Mouse (Mus musculus) heart, embryonic 11.5 days (tissue): ENCODE data around the gene Tmem165. TPM values are rescaled to one million over a fixed set of nuclear protein-coding genes. Genes with fewer than 3 reads are reported as not detected.

Source experiments
- ATAC-seq: fragments of 200-750 bp; cut with Nextera tagmentation; replicated peaks from 2 replicates; pipeline ENCODE4 v1.8.0; 2017; ENCODE audit warnings: moderate library complexity; ENCODE audit not compliant: insufficient number of reproducible peaks, low FRiP score, low TSS enrichment
- H3K27ac ChIP-seq: fragments of 300-500 bp; sonication (generic); 2 replicates; pipeline ENCODE4 v1.5.1; 2014; ENCODE audit warnings: mild to moderate bottlenecking, low read depth, low read length
- H3K27me3 ChIP-seq: fragments of 300-500 bp; sonication (generic); 2 replicates; pipeline ENCODE4 v1.6.1; 2014; ENCODE audit warnings: mild to moderate bottlenecking, low read length, mixed read lengths; ENCODE audit not compliant: control insufficient read depth, insufficient read depth
- H3K36me3 ChIP-seq: fragments of 300-500 bp; sonication (generic); 2 replicates; pipeline ENCODE4 v1.6.1; 2014; ENCODE audit warnings: mild to moderate bottlenecking, low read length, moderate library complexity, mixed read lengths; ENCODE audit not compliant: control insufficient read depth, insufficient read depth
- H3K4me1 ChIP-seq: fragments of 300-500 bp; sonication (generic); 2 replicates; pipeline ENCODE4 v1.6.1; 2014; ENCODE audit warnings: low read length; ENCODE audit not compliant: control insufficient read depth, insufficient read depth
- H3K4me2 ChIP-seq: fragments of 300-500 bp; sonication (generic); 2 replicates; pipeline ENCODE4 v1.6.1; 2014; ENCODE audit warnings: mild to moderate bottlenecking, moderate library complexity
- H3K4me3 ChIP-seq: fragments of 300-500 bp; sonication (generic); 2 replicates; pipeline ENCODE4 v1.5.1; 2014; ENCODE audit warnings: low read depth, low read length
- H3K9ac ChIP-seq: fragments of 300-500 bp; sonication (generic); 2 replicates; pipeline ENCODE4 v1.6.1; 2014; ENCODE audit warnings: mild to moderate bottlenecking, low read depth, low read length, moderate library complexity
- H3K9me3 ChIP-seq: fragments of 300-500 bp; sonication (generic); replicated peaks from 2 replicates; pipeline ENCODE4 v1.6.1; 2016; ENCODE audit warnings: low read length; ENCODE audit not compliant: control insufficient read depth
- WGBS: fragments of 180-500 bp; shearing (Covaris S2); extraction: QIAGEN DNeasy Blood & Tissue Kit; methylation state at CpG from one replicate; pipeline ENCODE4 v1.1.7; 2014; ENCODE audit not compliant: insufficient replicate concordance; 5-methylcytosine and 5-hydroxymethylcytosine counted together
- polyA plus RNA-seq: library from polyadenylated mRNA; unstranded; fragments of >200 nt; fragmentation: Nextera tagmentation; extraction: Ambion mirVana; gene quantifications from 2 replicates; pipeline ENCODE4 v1.2.1, GENCODE M21; 2014

Tmem165 gene
- polyA plus RNA-seq, 1 experiment from 2014 or later, result 87.6 TPM

GRCm38 (mm10) chr5:76243929-76244328, 60.2 kb downstream of the Tmem165 start:
- H3K9me3 ChIP-seq, result no peaks in the 10 kb centered on the region
- peaks cover 7% of the 10 kb centered on the region; the same call in 1 of the 2 replicates for H3K36me3 ChIP-seq
- no peaks in the 10 kb centered on the region for H3K4me1 ChIP-seq
- 91% methylated on average over 4 of the region's 4 CpGs for WGBS
- no peak overlapping the region for H3K4me3 ChIP-seq
- H3K27me3 ChIP-seq, result no peaks in the 10 kb centered on the region
- H3K27ac ChIP-seq, result no peak overlapping the region
- no peak overlapping the region for H3K9ac ChIP-seq
- no peak overlapping the region for H3K4me2 ChIP-seq
- no peak for ATAC-seq

- Histone ChIP-seq H3K27me3 (no peaks in the 10 kb centered on the region), H3K9me3 (no peaks in the 10 kb centered on the region), H3K9ac (no peak overlapping the region), H3K27ac (no peak overlapping the region), H3K4me2 (no peak overlapping the region), H3K4me3 (no peak overlapping the region), H3K36me3 (peaks cover 7% of the 10 kb centered on the region; the same call in 1 of the 2 replicates), H3K4me1 (no peaks in the 10 kb centered on the region)
- ATAC-seq, result no peak
- WGBS, result 91% methylated on average over 10 of the region's 10 CpGs
Observed at GRCm38 (mm10) chr5:76244430-76244829, 60.8 kb downstream of the Tmem165 start.

- no peaks in the 10 kb centered on the region for H3K9me3 ChIP-seq
- H3K4me3 ChIP-seq, result no peak overlapping the region
- H3K27me3 ChIP-seq, result no peaks in the 10 kb centered on the region
- no peaks in the 10 kb centered on the region for H3K4me1 ChIP-seq
- 85% methylated on average over 3 of the region's 3 CpGs for WGBS
- no peak overlapping the region for H3K9ac ChIP-seq
- H3K27ac ChIP-seq, result no peak overlapping the region
- ATAC-seq, result no peak
- no peak overlapping the region for H3K4me2 ChIP-seq
- H3K36me3 ChIP-seq, result peaks cover 3% of the 10 kb centered on the region; the same call in 1 of the 2 replicates
Observed at GRCm38 (mm10) chr5:76245419-76245818, 61.7 kb downstream of the Tmem165 start.

- Histone ChIP-seq H3K27me3 (no peaks in the 10 kb centered on the region), H3K9ac (no peak overlapping the region), H3K36me3 (peaks cover 3% of the 10 kb centered on the region; the same call in 1 of the 2 replicates)
Observed at GRCm38 (mm10) chr5:76246539-76246938, 62.9 kb downstream of the Tmem165 start.

GRCm38 (mm10) chr5:76250948-76251347, 67.3 kb downstream of the Tmem165 start:
- Histone ChIP-seq H3K27ac (no peak overlapping the region), H3K27me3 (no peaks in the 10 kb centered on the region), H3K9ac (no peak overlapping the region), H3K36me3 (peaks cover 3% of the 10 kb centered on the region; the same call in 1 of the 2 replicates), H3K4me2 (no peak overlapping the region), H3K4me3 (no peak overlapping the region), H3K9me3 (no peaks in the 10 kb centered on the region), H3K4me1 (no peaks in the 10 kb centered on the region)
- 88% methylated on average over 3 of the region's 3 CpGs for WGBS
- ATAC-seq, result no peak

More at GRCm38 (mm10) chr5:76246539-76246938, 62.9 kb downstream of the Tmem165 start:
- ATAC-seq, result no peak
- Histone ChIP-seq H3K4me2 (no peak overlapping the region), H3K27ac (no peak overlapping the region), H3K4me1 (no peaks in the 10 kb centered on the region), H3K4me3 (no peak overlapping the region), H3K9me3 (no peaks in the 10 kb centered on the region)

Other genes starting within 250 kb of the Tmem165 start
- gene Kdr, start 205.4 kb upstream of the Tmem165 start, polyA plus RNA-seq, result 31.6 and 46.9 TPM in 2 replicates
- gene Srd5a3, start 43.6 kb upstream of the Tmem165 start, polyA plus RNA-seq, result 21.2 and 28.5 TPM in 2 replicates
- 10.0 and 12.1 TPM in 2 replicates for gene Clock, start 120.9 kb downstream of the Tmem165 start, polyA plus RNA-seq
- gene Pdcl2, start 147.3 kb downstream of the Tmem165 start, polyA plus RNA-seq, result not detected in 2 replicates
- gene Nmu, start 179.9 kb downstream of the Tmem165 start, polyA plus RNA-seq, result not detected in 2 replicates